Mouse (Mus musculus): ENCODE measurements around the gene Mdga1.

GRCm38 (mm10) chr17:29858764-29859163 is 111.1 kb downstream of the Mdga1 start:
- no peak for TF ChIP-seq TAL1 (IDR thresholded peaks at IDR 0.05; ENCODE audit: low read length)
- TF ChIP-seq GATA1 (IDR thresholded peaks at IDR 0.05; ENCODE audit: low read length), result peak; percentile 33; the same call in 1 of the 2 replicates

All from erythroblast, embryonic 14.5 days (primary cell).